Mouse (Mus musculus): ENCODE measurements around the gene Tchp. TPM values are rescaled to one million over a fixed set of nuclear protein-coding genes. Genes with fewer than 3 reads are reported as not detected.

The Tchp gene
- polyA plus RNA-seq, 1 experiment from 2014 or later = 21.0 TPM

DNA sequence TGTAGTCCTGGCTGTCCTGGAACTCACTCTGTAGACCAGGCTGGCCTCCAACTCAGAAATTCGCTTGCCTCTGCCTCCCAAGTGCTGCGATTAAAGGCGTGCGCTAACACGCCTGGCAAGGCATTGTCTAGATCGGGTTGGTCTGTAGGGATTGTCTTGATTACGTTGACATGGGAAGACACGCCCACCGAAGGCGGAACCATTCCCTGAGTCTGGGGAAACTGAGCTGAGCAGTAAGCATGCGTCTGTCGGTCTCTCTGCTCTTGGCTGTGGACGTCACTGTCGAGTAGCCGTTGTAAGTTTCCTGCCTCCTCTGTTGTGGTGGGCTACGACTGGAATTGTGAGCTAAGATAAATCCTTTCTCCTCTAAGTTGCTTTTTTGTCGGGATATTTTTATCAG is 10.6 kb upstream of the Tchp start:
- H3K27ac ChIP-seq = no peak overlapping the region
- H3K9me3 ChIP-seq = no peaks in the 10 kb centered on the region
- no peak overlapping the region for H3K4me3 ChIP-seq (replicated peaks)
- H3K4me2 ChIP-seq = no peak overlapping the region
- no peak overlapping the region for H3K9ac ChIP-seq (replicated peaks)
- no peaks in the 10 kb centered on the region for H3K4me1 ChIP-seq (replicated peaks)
- peaks cover 2% of the 10 kb centered on the region; the same call in 1 of the 2 replicates for H3K27me3 ChIP-seq
- 81% methylated on average over 17 of the region's 17 CpGs for WGBS
- no peaks in the 10 kb centered on the region for H3K36me3 ChIP-seq
- ATAC-seq (ENCODE audit: insufficient number of reproducible peaks, insufficient read depth, low FRiP score, low TSS enrichment, low read depth) = no peak

- Histone ChIP-seq H3K27ac (no peak overlapping the region), H3K27me3 (no peaks in the 10 kb centered on the region), H3K9ac (replicated peaks) (no peak overlapping the region), H3K9me3 (no peaks in the 10 kb centered on the region), H3K4me2 (no peak overlapping the region), H3K36me3 (no peaks in the 10 kb centered on the region), H3K4me3 (replicated peaks) (no peak overlapping the region), H3K4me1 (replicated peaks) (no peaks in the 10 kb centered on the region)
- ATAC-seq (ENCODE audit: insufficient number of reproducible peaks, insufficient read depth, low FRiP score, low TSS enrichment, low read depth) = no peak
- 87% methylated on average over 19 of the region's 19 CpGs for WGBS
These were observed 9.4 kb upstream of the Tchp start for GRCm38 (mm10) chr5:114698044-114698746.

DNA sequence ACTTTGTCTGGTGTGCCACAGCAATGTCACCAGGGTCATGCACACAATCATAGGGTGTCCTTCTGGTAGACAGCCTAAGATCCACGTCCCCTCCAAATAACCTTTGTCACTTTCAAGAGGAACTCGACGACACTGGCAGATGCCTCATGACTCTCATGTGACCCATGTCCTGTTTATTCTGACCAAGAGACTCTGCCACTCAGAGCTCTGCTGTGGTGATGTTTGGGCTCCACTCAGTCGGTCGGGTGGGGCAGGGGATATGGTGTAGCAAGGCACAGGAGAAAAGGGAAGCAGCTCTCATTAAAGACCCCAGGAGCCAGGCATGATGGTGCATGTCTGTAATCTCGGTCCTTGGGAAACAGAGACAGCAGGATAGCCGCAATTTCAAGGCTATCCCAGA is 8.5 kb upstream of the Tchp start:
- H3K9me3 ChIP-seq = no peaks in the 10 kb centered on the region
- H3K4me2 ChIP-seq = no peak overlapping the region
- H3K4me3 ChIP-seq (replicated peaks) = no peak overlapping the region
- no peak overlapping the region for H3K9ac ChIP-seq (replicated peaks)
- H3K4me1 ChIP-seq (replicated peaks) = no peaks in the 10 kb centered on the region
- H3K36me3 ChIP-seq = no peaks in the 10 kb centered on the region
- no peaks in the 10 kb centered on the region for H3K27me3 ChIP-seq
- 60% methylated on average over 7 of the region's 7 CpGs for WGBS
- no peak for ATAC-seq (ENCODE audit: insufficient number of reproducible peaks, insufficient read depth, low FRiP score, low TSS enrichment, low read depth)
- H3K27ac ChIP-seq = no peak overlapping the region

DNA sequence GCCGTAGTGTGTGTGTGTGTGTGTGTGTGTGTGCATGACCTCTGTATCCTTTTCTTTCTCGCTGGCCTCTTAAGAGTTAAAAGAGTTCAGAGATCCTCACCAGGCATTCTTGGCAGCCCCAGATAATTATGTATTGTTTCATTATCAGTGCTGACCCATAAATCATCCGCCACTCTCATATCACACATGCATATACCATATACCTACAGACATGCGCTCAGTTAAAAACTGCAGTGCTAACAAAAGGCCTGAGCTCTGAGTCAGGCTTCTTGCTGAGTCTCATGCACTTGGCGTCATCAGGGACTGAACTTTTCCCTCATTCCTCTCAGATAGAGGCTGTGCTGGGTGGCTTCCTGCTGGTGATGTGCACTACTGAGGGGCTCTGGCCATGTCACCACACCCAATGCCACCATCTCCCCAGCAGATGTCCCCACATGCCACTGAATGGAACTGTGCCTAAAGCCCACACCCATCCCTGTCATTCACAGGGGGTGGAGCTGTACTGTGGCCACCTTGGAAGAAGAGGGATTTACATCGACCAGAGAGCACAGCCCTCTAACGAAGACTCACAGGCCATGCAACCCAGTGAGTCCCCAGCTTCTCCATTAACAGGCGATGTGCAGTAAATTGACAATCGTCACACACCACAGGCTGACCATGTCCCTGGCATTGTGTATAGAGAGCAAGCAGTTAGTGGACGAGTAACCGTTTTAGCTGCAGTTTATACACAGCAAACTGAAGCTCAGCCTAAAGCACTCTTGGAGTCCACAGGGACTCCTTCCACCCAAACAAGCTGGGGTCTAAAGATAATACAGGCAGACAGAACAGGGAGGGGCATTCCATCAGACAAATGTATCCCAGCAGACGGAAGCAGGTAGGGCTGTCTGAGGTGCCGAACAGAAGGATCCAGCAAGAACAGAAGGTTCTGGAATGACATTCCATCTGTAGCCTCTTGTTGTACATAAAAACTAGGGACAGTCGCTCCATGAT is 4.9 kb upstream of the Tchp start:
- H3K27me3 ChIP-seq = no peaks in the 10 kb centered on the region
- no peak overlapping the region for H3K9ac ChIP-seq (replicated peaks)
- H3K9me3 ChIP-seq = no peaks in the 10 kb centered on the region
- 64% methylated on average over 14 of the region's 14 CpGs for WGBS
- H3K36me3 ChIP-seq = no peaks in the 10 kb centered on the region
- H3K4me1 ChIP-seq (replicated peaks) = no peaks in the 10 kb centered on the region
- ATAC-seq (ENCODE audit: insufficient number of reproducible peaks, insufficient read depth, low FRiP score, low TSS enrichment, low read depth) = no peak
- H3K4me3 ChIP-seq (replicated peaks) = no peak overlapping the region
- H3K4me2 ChIP-seq = no peak overlapping the region
- H3K27ac ChIP-seq = no peak overlapping the region

GRCm38 (mm10) chr5:114708491-114708890 is 931 bp downstream of the Tchp start:
- 55% methylated on average over 15 of the region's 15 CpGs for WGBS
- Histone ChIP-seq H3K4me1 (replicated peaks) (peaks cover 6% of the 10 kb centered on the region), H3K4me2 (peak overlapping the region; percentile 64), H3K9ac (replicated peaks) (peak overlapping the region; percentile 73), H3K4me3 (replicated peaks) (peak overlapping the region; percentile 89), H3K27ac (no peak overlapping the region), H3K9me3 (no peaks in the 10 kb centered on the region), H3K27me3 (no peaks in the 10 kb centered on the region), H3K36me3 (peaks cover 43% of the 10 kb centered on the region)
- ATAC-seq (ENCODE audit: insufficient number of reproducible peaks, insufficient read depth, low FRiP score, low TSS enrichment, low read depth) = no peak

DNA sequence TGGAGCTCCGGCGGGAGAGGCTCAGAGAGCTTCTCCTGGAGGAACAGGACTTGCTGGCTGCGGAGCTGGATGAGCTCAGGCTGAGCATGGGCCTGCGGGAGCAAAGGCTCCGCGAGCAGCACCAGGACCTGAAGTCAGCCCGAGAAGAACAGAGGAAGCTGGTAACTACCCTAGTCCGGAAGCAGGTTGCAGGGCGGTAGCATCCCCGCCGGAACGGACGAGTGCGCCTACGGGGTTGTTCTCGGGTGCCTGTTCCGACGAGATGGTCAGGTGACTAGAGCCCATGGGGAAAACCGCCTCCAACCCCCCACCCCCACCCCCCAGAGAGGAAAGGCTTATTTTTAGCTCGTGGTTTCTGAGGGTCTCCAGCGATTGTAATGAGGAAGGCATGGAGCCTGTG is 1.8 kb downstream of the Tchp start:
- 0 out of 2 replicates have a peak overlapping the region, but pooled peaks have one; percentile 17 for H3K4me2 ChIP-seq
- H3K9me3 ChIP-seq = no peaks in the 10 kb centered on the region
- WGBS = 94% methylated on average over 21 of the region's 21 CpGs
- H3K4me3 ChIP-seq (replicated peaks) = no peak overlapping the region
- no peak overlapping the region for H3K9ac ChIP-seq (replicated peaks)
- ATAC-seq (ENCODE audit: insufficient number of reproducible peaks, insufficient read depth, low FRiP score, low TSS enrichment, low read depth) = no peak
- no peak overlapping the region for H3K27ac ChIP-seq
- H3K36me3 ChIP-seq = peaks cover 51% of the 10 kb centered on the region
- no peaks in the 10 kb centered on the region for H3K27me3 ChIP-seq
- H3K4me1 ChIP-seq (replicated peaks) = peaks cover 6% of the 10 kb centered on the region

DNA sequence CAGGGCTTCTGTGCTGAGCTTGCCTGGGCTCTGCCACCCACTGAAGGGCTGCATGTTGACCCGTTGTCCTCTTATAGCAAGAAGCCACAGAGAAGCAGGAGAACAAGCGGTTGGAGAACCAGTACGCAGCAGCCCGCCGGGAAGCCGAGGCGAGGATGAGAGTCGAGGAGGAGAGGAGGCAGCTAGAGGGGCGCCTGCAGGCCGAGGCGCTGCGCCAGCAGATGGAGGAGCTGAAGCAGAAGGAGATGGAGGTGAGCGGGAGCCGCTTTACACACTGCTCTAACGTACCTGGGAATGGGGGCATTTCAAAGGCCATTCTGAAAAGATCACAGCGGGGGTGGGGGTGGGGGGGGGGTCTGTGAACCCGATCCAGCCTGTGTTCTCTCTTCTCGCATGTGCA is 7.0 kb downstream of the Tchp start:
- 92% methylated on average over 18 of the region's 18 CpGs for WGBS
- no peak for ATAC-seq (ENCODE audit: insufficient number of reproducible peaks, insufficient read depth, low FRiP score, low TSS enrichment, low read depth)
- no peak overlapping the region for H3K4me2 ChIP-seq
- peaks cover 99% of the 10 kb centered on the region for H3K36me3 ChIP-seq
- no peak overlapping the region for H3K27ac ChIP-seq
- H3K27me3 ChIP-seq = no peaks in the 10 kb centered on the region
- no peak overlapping the region for H3K9ac ChIP-seq (replicated peaks)
- no peaks in the 10 kb centered on the region for H3K9me3 ChIP-seq
- H3K4me1 ChIP-seq (replicated peaks) = no peaks in the 10 kb centered on the region
- no peak overlapping the region for H3K4me3 ChIP-seq (replicated peaks)

DNA sequence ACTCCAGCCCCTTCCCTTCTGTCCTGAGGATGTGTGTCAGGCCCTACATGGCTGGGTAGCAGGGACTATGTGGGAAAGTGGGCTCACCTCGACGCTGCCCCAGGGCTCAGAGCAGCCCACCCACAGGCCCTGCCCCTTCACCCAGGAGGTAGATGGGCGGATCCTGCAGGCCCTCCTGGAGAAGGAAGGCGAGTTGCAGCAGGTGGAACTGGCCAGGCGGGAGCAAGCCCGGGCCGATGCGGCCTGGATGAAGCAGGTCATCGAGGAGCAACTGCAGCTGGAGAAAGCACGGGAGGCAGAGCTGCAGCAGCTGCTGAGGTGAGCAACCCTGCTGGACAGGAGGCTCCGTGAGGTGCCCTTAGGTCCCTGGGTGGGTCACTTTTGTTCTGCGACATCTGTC is 9.7 kb downstream of the Tchp start:
- Histone ChIP-seq H3K27ac (no peak overlapping the region), H3K9ac (replicated peaks) (no peak overlapping the region), H3K4me3 (replicated peaks) (no peak overlapping the region), H3K36me3 (peaks cover 99% of the 10 kb centered on the region), H3K27me3 (no peaks in the 10 kb centered on the region), H3K9me3 (no peaks in the 10 kb centered on the region), H3K4me1 (replicated peaks) (no peaks in the 10 kb centered on the region), H3K4me2 (no peak overlapping the region)
- 84% methylated on average over 12 of the region's 12 CpGs for WGBS
- ATAC-seq (ENCODE audit: insufficient number of reproducible peaks, insufficient read depth, low FRiP score, low TSS enrichment, low read depth) = no peak

- Histone ChIP-seq H3K4me3 (replicated peaks) (no peak overlapping the region), H3K9me3 (no peaks in the 10 kb centered on the region), H3K36me3 (peaks cover 99% of the 10 kb centered on the region), H3K27ac (no peak overlapping the region), H3K27me3 (no peaks in the 10 kb centered on the region), H3K9ac (replicated peaks) (no peak overlapping the region), H3K4me1 (replicated peaks) (no peaks in the 10 kb centered on the region), H3K4me2 (no peak overlapping the region)
- no peak for ATAC-seq (ENCODE audit: insufficient number of reproducible peaks, insufficient read depth, low FRiP score, low TSS enrichment, low read depth)
- 92% methylated on average over 8 of the region's 8 CpGs for WGBS
These were observed 10.4 kb downstream of the Tchp start for GRCm38 (mm10) chr5:114717937-114718336.

DNA sequence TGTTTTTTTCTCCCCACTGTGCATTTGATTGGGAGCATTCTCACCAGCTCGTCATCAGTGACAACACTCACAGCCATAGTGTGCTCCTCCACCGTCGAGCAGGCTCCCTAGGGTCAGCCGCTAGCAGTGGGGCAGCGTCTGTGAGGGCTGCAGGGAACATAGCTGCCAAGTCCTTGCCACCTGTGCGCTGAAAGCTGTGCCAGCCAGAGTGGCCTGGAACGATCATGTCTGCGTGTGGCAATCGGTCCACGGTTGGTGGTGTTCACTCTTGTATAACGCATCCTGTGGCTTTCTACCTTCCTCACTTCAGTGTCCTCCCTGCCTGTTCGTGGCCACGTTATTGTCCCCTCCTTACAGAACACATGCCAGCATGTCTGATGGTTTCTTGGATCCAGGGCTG is 10.9 kb downstream of the Tchp start:
- H3K4me1 ChIP-seq (replicated peaks) = no peaks in the 10 kb centered on the region
- H3K27ac ChIP-seq = no peak overlapping the region
- no peaks in the 10 kb centered on the region for H3K9me3 ChIP-seq
- WGBS = 88% methylated on average over 13 of the region's 13 CpGs
- H3K4me3 ChIP-seq (replicated peaks) = no peak overlapping the region
- no peak overlapping the region for H3K4me2 ChIP-seq
- no peaks in the 10 kb centered on the region for H3K27me3 ChIP-seq
- no peak overlapping the region for H3K9ac ChIP-seq (replicated peaks)
- peaks cover 94% of the 10 kb centered on the region for H3K36me3 ChIP-seq
- no peak for ATAC-seq (ENCODE audit: insufficient number of reproducible peaks, insufficient read depth, low FRiP score, low TSS enrichment, low read depth)

Data from limb, embryonic 12.5 days (tissue).